Mouse (Mus musculus) erythroblast, embryonic 14.5 days (primary cell): Measurements from ENCODE around the gene Psmd9. TPM values are rescaled to one million over a fixed set of nuclear protein-coding genes. Genes with fewer than 3 reads are reported as not detected.

ENCODE experiments used
- H3K27me3 ChIP-seq: 2 replicates; pipeline ENCODE4 v1.6.1; 2012; ENCODE audit warnings: inconsistent platforms; ENCODE audit not compliant: control insufficient read depth
- H3K36me3 ChIP-seq: 2 replicates; pipeline ENCODE4 v1.6.1; 2012; ENCODE audit warnings: mild to moderate bottlenecking, inconsistent platforms; ENCODE audit not compliant: control insufficient read depth
- H3K4me1 ChIP-seq: 2 replicates; pipeline ENCODE4 v1.6.1; 2012; ENCODE audit warnings: inconsistent platforms; ENCODE audit not compliant: control insufficient read depth
- H3K4me3 ChIP-seq: replicated peaks from 2 replicates; pipeline ENCODE3; 2012; ENCODE audit warnings: moderate library complexity, mild to moderate bottlenecking, inconsistent platforms
- H3K9me3 ChIP-seq: 2 replicates; pipeline ENCODE4 v1.6.1; 2012; ENCODE audit warnings: low read length, inconsistent platforms, mixed read lengths; ENCODE audit not compliant: control insufficient read depth
- GATA1 ChIP-seq: IDR thresholded peaks from 2 replicates; pipeline ENCODE4 v1.6.1; 2012; ENCODE audit warnings: low read length, inconsistent platforms, mixed read lengths
- TAL1 ChIP-seq: IDR thresholded peaks from 3 replicates; pipeline ENCODE4 v1.6.1; 2012; ENCODE audit warnings: low read length, inconsistent platforms, mixed read lengths
- polyA plus RNA-seq: library from polyadenylated mRNA; stranded (reverse); fragments of >175 nt; gene quantifications from 2 replicates; pipeline ENCODE4 v1.2.3, GENCODE M21; 2012

Psmd9 gene
- polyA plus RNA-seq, 1 experiment = 28.4 TPM

- TF ChIP-seq GATA1 (no peak), TAL1 (no peak)
- H3K9me3 ChIP-seq = no peaks in the 10 kb centered on the region
- no peaks in the 10 kb centered on the region for H3K36me3 ChIP-seq
- no peaks in the 10 kb centered on the region for H3K4me1 ChIP-seq
- no peak overlapping the region for H3K4me3 ChIP-seq
- peaks cover 7% of the 10 kb centered on the region; the same call in 1 of the 2 replicates for H3K27me3 ChIP-seq
Measured at GRCm38 (mm10) chr5:123296224-123296806, 127.1 kb downstream of the Psmd9 start.

GRCm38 (mm10) chr5:123296972-123297754, 128.0 kb downstream of the Psmd9 start:
- H3K27me3 ChIP-seq = peaks cover 7% of the 10 kb centered on the region; the same call in 1 of the 2 replicates
- H3K36me3 ChIP-seq = no peaks in the 10 kb centered on the region
- H3K4me3 ChIP-seq = no peak overlapping the region
- H3K4me1 ChIP-seq = no peaks in the 10 kb centered on the region
- no peak for TF ChIP-seq TAL1
- no peak for TF ChIP-seq GATA1
- H3K9me3 ChIP-seq = no peaks in the 10 kb centered on the region

GRCm38 (mm10) chr5:123297830-123298229, 128.6 kb downstream of the Psmd9 start:
- no peaks in the 10 kb centered on the region for H3K9me3 ChIP-seq
- peaks cover 7% of the 10 kb centered on the region; the same call in 1 of the 2 replicates for H3K27me3 ChIP-seq
- H3K36me3 ChIP-seq = no peaks in the 10 kb centered on the region
- H3K4me3 ChIP-seq = no peak overlapping the region
- TF ChIP-seq TAL1 (no peak), GATA1 (no peak)
- no peaks in the 10 kb centered on the region for H3K4me1 ChIP-seq

- Histone ChIP-seq H3K9me3 (no peaks in the 10 kb centered on the region), H3K4me3 (no peak overlapping the region), H3K36me3 (no peaks in the 10 kb centered on the region), H3K27me3 (peaks cover 7% of the 10 kb centered on the region; the same call in 1 of the 2 replicates), H3K4me1 (no peaks in the 10 kb centered on the region)
- TF ChIP-seq GATA1 = no peak
- TF ChIP-seq TAL1 = no peak
Measured at GRCm38 (mm10) chr5:123298526-123298925, 129.3 kb downstream of the Psmd9 start.

Other genes with a start within 250 kb of the Psmd9 start
- 2.1 and 2.4 TPM in 2 replicates for gene Kdm2b, start 179.6 kb upstream of the Psmd9 start, polyA plus RNA-seq
- 0.88 and 1.4 TPM in 2 replicates for gene Orai1, start 154.3 kb upstream of the Psmd9 start, polyA plus RNA-seq
- gene Morn3, start 122.4 kb upstream of the Psmd9 start, polyA plus RNA-seq = not detected in 2 replicates
- 9.4 and 10.1 TPM in 2 replicates for gene Tmem120b, start 101.0 kb upstream of the Psmd9 start, polyA plus RNA-seq
- gene Rhof, start 36.7 kb upstream of the Psmd9 start, polyA plus RNA-seq = 0.38 and 0.52 TPM in 2 replicates
- gene Setd1b, start 27.2 kb upstream of the Psmd9 start, polyA plus RNA-seq = 3.3 and 3.9 TPM in 2 replicates
- gene Hpd, start 13.3 kb downstream of the Psmd9 start, polyA plus RNA-seq = not detected in 2 replicates
- gene Wdr66, start 82.7 kb downstream of the Psmd9 start, polyA plus RNA-seq = 0.02 and 0.06 TPM in 2 replicates
- 2.3 and 2.4 TPM in 2 replicates for gene Bcl7a, start 174.4 kb downstream of the Psmd9 start, polyA plus RNA-seq
- gene Mlxip, start 225.4 kb downstream of the Psmd9 start, polyA plus RNA-seq = 0.03 and 0.09 TPM in 2 replicates